Mouse (Mus musculus) cerebellum, adult 18-20 months (tissue): ENCODE data around the gene Btbd35f1.
"Not testable (repeated sequence)": the region's sequence is repeated elsewhere in the genome, so short reads cannot be mapped to it uniquely, and the experiment has no call there.

Source experiments
- DNase-seq, 2 experiments: peaks; one replicate each; pipeline ENCODE4 v3.0.0; 2021

The Btbd35f1 gene

GRCm38 (mm10) chrX:32559755-32560154 is at the start of gene Btbd35f1:
TSS of gene Btbd35f1 (plus strand) at chrX:32560055.
- not testable (repeated sequence) for DNase-seq

GRCm38 (mm10) chrX:32590878-32591542 is 31.2 kb downstream of the Btbd35f1 start:
- DNase-seq = not testable (repeated sequence)

DNA sequence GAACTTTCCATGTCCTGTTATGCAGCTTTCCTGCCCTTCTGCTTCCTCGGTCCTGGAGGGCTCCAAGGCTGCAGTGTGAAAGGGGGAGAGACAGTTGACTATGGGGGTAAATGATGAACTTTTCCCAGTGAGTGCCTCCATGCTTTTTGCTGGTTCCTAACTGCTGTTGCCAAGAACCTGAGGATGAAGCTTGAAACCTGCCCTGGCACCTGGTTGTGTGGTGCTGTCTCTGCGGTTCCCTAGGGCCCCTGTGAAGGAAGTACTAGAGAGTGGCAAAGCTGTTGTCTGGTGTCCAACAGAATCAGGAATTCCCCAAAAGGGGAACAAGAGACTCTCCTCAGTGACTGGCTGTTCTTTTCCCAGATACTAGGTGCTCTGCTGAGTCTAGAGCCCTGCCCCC is 41.2 kb downstream of the Btbd35f1 start:
- not testable (repeated sequence) for DNase-seq

GRCm38 (mm10) chrX:32601425-32601824 is 41.6 kb downstream of the Btbd35f1 start:
- DNase-seq = not testable (repeated sequence)
